Mouse (Mus musculus): ENCODE data around the gene Xpo5.

The Xpo5 gene

DNA sequence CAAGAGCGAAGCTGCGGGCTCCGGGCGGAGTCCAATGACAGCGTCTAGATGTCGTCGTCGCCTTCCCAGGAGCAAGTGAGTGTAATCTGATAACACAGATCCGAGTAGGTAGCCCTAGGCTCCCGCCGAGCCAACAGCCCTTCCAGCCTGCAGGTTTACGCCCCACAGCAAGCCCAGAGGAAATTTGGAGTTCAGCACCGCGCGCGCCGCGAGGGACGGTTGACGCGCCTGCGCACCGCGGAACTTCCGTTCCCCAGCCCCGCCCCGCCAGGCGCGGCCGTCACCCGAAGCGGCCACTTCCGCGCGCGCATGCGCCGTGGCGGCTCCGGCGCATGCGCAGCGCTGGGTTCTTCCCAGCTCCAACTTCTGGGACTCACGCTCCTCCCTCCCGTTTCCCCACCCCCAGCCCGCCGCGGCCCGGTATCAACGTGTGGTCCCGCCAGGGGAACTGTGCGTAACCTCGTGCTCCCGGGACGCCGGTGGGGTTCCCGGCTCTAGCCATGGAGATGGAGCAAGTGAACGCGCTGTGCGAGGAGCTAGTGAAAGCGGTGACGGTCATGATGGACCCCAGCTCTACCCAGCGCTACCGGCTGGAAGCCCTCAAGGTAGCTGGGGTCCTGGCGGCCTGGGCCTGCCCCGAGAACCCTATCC is at the start of gene Xpo5, which contains the start of gene Polh:
TSS of gene Xpo5 (plus strand) at position 362 of the 651 bp plus-strand sequence.
TSS of gene Polh (minus strand) at position 225 of the 651 bp plus-strand sequence.
- peak; percentile 84 to 90 for DNase-seq (ENCODE audit: low spot score in 2 of 2)

DNA sequence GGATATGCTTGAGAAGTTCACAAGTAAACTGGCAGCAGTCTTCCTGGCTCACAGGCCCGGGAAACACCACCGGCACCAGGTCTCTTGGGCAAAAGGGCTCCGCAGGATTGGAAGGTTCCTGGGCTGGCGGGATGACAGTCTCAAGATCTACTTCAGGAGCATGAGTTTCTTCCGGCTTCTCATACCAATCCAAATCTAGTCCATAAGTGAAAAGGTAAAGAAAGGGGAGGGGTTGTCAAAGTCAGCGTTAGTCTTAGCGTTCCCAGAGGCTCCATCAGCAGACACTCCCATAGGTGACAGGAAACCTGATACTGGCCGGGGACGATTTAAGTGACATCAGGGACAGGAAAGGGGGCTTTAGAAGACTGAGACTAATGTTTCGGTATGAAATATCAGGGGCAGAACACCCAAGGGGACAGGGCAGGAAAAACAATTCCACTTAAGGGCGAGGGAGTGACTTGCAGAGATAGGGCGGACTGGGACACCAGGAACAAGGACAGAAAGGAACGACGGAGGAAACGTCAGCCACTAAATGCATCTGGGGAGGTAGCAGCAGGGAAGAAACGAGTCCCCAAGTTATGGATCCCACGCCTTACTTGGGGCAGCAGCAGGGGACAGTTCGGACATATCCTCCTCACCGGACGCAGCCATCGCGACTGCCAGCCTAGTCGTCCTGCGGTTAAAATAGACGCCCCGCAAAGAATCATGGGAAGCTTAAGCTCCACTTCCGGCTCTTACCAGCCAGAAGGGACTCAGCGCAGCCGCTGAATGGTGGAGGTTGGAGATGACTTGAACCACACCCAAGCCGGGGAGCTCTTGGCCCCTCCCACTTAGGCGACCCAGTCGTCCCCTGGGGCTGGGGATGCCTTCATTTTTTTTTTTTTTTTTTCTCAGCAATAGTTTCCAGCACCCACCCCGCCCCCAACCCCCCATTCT is 49.5 kb upstream of the Xpo5 start, which contains the start of gene Mad2l1bp:
TSS of gene Mad2l1bp (minus strand) at position 707 of the 936 bp plus-strand sequence.
- DNase-seq (ENCODE audit: low spot score in 2 of 2) = peak; percentile 80 to 84

DNA sequence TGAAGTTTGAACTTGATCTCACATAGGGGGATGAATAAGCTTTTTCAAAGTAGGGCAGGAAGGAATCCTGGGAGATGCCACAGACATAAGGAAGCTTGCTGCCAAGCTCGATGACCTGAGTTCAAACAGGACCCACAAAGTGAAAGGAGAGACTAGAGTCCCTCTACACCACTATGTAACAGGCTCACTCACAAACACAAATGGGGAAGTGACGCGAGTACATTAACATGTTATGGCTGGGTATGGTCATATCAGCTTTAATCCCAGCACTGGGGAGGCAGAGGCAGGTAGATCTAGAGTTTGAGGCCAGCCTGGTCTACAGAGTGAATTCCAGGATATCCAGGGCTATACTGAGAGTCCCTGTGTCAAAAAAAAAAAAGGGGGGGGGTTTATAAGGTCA is 48.2 kb upstream of the Xpo5 start:
- no peak for DNase-seq (ENCODE audit: low spot score in 2 of 2)

DNA sequence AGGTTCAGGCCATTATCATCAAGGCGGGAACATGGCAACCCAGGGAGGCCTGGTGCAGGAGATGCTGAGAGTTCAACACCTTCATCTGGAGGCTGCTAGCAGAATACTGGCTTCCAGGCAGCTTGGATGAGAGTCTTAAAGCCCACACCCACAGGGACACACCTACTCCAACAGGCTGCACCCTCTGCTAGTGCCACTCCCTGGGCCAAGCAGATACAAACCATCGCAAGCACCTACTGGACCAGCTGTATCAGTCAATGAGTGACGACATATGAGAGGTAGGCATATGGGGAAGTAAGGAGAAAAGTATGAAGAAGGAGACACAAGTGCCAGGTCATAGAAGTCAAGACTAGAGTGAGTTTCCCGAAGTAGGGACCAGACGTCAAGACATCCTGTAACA is 45.9 kb upstream of the Xpo5 start:
- no peak for DNase-seq (ENCODE audit: low spot score in 2 of 2)

DNA sequence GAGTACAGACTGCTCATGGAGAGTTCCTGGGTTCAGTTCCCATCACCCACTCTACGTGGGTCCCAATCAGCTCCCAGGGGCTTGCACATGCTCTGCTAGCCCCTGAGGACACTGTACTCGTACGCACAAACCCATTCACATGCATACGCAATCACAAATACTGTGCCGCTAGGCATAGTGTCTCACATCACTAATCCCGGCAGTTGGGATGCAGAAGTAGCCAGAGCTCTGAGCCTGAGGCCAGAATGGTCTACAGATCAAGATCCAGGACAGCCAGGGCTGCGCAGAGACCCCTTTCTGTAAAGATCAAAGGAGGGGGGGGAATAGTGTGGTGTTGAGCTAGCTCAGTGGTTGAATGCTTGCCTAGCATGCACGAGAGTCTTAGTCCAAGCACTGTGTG is 45.5 kb upstream of the Xpo5 start:
- no peak for DNase-seq (ENCODE audit: low spot score in 2 of 2)

DNA sequence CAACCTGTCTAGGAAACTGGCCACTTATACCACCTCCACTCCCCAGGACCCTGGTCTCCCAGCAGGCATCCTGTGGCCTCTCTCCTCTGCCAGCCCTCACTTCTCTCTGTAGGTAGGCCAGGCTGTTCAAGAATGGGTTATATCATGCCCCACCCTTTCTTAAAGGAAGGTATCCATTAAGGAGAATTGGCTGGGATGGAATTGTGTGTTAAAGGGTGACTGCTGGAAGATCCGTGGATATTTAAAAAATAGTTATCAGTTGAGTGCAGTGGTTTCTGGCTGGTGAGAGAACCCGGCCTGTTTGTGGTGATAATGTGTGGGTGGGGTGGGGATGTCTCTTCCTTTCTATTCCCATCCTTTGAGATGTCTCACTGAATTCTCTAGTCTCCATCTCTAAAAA is 43.3 kb upstream of the Xpo5 start:
- DNase-seq (ENCODE audit: low spot score in 2 of 2) = no peak

DNA sequence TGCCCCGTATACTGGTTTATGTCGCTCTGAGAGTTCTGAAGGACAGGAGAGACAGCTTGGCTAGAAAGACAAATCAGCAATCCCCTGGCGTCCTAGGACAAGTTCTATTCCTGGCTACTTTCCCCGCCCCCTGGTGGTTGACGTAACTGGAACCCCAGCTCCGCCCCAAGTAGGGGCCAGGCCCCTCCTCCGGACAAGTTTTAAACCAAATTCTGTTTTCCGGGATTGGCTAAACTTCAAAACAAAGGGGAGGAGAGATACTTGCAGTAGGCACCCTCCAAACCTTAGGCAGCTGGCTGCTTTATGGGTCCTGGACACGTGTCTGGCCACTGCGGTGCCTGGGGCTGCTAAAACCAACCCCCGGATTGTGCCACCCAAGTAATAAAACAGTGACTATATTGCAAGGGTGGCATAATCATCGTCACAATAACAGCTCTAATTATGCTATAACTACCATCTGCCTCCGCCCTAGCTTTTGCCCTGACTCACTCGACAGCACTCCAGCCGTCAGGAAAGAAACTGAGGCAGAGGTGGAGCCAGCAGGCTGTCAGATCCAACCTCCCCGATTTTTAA is 42.4 kb upstream of the Xpo5 start:
- peak; percentile 79 to 83 for DNase-seq (ENCODE audit: low spot score in 2 of 2)

DNA sequence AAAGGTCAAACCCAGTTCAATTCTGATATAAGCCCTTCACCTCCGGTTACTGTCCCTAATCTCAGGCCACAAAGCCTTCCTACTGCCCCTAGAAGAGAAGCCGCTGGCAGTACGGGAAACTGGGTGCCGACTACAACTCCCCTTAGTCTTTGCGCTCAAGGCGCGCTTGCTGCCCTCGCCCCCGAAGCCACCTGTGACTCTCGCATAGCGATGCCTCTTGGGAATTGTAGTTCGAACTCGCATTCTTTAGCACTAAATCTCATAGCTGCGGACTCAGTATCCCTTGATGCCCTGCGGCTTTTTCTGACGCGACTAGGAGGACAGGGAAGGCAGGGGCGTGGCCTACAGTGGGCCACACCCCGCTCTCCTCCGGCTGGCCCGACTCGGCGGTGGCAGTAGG is 41.9 kb upstream of the Xpo5 start, which contains the start of gene Gtpbp2:
TSS of gene Gtpbp2 (plus strand) at position 347 of the 400 bp plus-strand sequence.
- DNase-seq (ENCODE audit: low spot score in 2 of 2) = peak; percentile 92 to 98

DNA sequence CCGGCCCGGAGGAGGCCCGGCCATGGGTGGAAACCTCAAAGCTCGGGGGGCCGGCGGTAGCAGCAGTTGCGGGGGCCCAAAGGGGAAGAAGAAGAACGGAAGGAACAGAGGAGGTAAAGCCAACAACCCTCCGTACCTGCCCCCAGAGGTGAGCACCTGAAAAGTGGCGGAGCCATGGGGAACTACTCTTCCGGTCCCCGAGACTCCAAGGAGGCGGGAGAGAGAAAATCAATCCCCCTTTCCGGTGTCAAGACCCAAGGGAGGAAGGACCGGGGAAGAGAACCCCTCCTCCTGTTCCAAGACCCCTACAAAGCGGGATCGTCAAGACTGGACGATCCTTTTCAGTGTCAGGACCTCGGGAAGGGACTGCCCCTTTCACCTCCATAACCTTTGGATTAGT is 41.4 kb upstream of the Xpo5 start:
- DNase-seq (ENCODE audit: low spot score in 2 of 2) = no peak

DNA sequence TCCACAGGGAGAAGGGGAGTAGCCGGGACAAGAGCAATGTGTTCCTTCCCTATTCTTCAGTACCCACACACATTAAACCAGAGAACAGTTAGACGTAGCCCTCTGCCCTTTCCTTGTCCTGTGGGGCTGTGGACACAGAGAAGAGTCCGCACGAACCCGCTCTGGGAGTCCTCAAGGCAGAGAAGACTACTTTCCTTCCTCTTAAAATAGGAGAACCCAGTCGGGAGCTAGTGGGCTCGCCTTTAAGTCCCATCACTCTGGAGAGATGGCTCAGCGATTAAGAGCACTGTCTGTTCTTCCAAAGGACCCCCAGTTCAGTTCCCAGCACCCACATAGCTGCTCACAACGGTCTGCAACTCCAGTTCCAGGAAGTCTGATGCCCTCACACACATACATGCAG is 40.9 kb upstream of the Xpo5 start:
- DNase-seq (ENCODE audit: low spot score in 2 of 2) = no peak

DNA sequence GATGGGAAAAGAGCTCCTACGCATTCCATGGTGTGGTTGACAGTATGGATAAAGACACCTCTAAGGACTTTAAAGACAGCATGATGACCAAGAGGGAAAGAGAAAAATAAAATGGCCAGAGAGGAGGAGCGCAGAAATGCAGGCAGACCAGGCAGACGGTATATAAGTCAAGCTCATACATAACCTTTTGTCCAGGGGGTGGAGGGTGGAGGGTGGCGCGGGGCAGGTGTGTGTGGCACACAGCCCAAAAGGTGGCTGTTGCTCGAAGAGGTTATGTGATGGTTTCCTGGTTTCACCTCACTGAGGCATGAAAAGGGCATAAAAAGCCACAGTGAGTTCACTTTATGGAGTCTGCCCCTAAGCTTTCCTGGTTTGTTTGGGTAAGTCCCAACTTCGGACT is 40.0 kb upstream of the Xpo5 start:
- no peak for DNase-seq (ENCODE audit: low spot score in 2 of 2)

DNA sequence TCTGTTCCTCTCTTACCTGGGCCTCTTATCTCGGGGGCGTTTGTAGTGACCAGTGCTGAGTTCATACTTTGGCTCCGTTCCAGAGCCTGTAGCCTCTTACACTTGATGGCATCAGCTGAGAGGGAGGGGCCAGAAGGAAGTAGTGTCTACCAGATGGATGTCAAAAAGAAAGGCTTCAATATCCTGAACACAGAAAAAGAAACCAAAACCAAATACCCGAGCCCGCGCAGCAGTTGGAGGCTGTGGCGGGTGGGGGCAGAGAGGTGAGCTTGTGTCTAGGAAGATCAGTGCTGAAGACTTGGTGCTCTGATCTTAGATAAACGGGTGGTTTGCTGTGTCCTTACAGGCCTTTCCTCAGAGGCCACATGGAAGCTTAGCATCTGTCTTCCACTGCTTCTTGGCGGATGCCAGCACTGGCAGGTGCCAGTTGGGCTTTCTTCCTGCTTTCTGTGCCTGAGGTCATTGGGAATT is 39.6 kb upstream of the Xpo5 start:
- no peak for DNase-seq (ENCODE audit: low spot score in 2 of 2)

DNA sequence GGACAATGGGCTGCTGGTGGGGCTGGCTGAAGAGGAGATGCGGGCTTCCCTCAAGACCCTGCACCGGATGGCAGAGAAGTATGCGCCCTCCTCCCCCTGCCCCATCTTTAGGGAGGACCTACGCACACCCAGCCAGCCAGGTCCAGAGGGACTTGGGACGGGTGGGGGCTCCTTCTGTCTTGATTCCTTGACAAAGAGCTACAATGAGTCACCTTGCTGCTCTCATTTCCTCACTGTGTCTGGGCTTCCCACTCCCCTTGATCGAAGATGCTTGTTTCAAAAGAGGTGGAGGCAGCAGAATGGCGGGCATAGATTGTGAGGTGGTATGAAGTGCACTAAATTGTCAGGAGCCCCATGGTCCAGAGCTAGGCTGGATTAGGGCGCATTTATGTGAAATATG is 38.3 kb upstream of the Xpo5 start:
- no peak for DNase-seq (ENCODE audit: low spot score in 2 of 2)

DNA sequence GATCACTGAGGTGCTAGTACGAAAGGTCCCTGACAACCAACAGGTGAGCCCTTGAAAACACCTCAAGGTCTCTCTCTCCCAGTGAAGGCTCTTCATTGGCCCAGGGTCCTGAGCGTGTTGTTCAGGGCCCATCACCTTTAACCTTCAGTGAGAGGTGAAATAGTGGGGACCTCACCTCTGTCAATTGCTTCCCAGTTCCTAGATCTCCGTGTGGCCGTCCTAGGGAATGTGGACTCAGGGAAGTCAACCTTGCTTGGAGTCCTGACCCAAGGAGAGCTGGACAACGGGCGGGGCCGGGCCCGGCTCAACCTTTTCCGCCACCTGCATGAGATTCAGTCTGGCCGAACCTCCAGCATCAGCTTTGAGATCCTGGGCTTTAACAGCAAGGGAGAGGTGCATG is 37.8 kb upstream of the Xpo5 start:
- no peak for DNase-seq (ENCODE audit: low spot score in 2 of 2)

DNA sequence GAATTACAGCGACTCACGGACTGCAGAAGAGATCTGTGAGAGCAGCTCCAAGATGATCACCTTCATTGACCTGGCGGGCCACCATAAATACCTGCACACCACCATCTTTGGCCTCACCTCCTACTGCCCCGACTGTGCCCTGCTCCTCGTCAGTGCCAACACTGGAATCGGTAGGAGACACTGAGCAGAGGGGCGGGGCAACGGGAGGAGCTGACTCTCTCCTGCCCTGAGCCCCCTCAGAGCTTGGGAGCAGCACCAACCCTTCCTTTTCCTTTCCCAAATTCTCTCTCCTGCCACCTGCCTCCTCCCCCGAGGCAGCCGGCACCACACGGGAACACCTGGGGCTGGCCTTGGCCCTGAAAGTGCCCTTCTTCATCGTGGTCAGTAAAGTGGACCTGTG is 37.1 kb upstream of the Xpo5 start:
- no peak for DNase-seq (ENCODE audit: low spot score in 2 of 2)

DNA sequence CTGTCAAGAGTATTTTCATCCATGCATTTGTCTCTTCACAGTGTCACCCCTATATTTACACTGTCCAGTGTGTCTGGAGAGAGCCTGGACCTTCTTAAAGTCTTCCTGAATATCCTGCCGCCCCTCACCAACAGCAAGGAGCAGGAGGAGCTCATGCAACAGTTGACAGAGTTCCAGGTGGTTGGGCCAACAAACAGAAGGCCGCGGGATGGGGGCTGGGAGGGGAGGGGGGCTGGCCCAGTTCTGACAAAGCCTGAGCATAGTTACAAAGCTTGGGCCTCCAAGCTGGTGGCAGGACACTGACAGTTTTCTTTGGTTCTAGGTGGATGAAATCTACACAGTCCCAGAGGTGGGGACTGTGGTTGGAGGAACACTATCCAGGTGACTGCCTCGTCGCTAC is 36.3 kb upstream of the Xpo5 start:
- no peak for DNase-seq (ENCODE audit: low spot score in 2 of 2)

DNA sequence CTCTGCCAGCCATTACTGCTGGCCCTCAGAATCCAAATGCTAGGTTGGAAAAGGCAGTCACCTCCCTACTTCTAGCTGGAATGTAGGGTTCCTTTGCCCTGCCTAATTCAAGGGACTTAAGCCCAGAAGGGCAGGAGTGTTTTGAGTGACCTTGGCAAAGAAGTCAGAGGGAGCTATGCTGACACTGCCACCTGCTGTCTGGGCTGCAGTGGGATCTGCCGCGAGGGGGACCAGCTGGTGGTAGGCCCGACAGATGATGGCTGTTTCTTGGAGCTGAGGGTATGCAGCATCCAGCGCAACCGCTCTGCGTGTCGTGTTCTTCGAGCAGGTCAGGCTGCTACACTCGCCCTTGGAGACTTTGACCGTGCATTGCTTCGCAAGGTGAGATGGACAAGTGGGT is 35.6 kb upstream of the Xpo5 start:
- no peak for DNase-seq (ENCODE audit: low spot score in 2 of 2)

DNA sequence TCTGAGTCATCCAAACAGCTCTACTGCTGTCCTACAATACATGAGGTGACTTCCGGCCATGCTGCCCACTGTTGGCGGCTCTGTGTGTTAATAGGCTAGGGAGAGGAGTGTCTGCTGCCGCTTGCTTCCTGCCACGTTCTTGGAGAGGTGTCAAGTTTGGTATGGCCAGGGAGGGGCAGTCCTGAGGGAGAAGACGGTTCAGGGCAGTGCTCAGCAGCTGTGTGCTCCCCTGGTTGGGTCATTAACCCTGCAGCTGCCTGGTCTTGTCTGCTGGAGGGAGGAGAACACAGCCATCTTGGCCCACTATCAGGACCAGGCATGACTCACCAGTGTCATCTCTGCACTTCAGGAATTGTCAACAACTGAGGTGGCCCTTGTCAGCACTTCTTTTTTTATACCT is 34.3 kb upstream of the Xpo5 start:
- no peak for DNase-seq (ENCODE audit: low spot score in 2 of 2)

DNA sequence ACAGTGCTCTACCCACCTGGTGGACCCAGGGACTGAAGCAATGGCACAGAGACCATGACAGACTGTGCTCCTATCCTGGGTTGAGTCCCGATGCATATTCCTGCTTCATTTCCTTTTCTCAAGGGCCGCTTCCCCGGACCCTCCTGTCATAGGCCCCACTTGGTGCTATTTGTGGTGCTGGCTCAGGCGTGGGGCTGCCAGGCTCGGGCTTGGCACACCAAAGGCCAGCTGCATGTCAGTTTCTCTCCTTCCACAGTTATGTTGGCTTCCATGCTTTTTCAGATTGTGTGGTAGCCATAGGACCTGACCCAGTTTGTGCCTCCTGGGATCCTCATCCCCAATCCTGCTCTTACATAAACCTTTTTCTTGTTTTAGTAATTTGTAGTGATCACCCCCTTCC is 33.8 kb upstream of the Xpo5 start:
- DNase-seq (ENCODE audit: low spot score in 2 of 2) = no peak

DNA sequence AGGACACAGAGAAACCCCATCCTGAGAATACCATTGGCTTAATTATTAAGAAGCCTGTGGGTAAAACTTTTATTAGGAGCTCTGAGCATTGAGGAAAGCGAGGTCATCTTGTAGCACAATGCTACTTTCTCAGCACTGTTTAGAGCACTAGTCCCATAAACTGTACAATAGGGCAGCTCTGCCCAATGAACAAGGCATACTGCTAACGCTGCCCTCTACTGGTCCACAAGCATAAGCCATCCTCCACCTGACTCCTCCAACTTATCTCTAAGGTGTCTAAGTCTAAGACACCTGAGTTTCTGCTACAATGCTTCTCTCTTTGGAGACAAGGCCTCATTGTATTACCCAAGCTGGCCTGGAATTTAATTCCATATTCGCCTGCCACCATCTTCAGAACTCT is 32.0 kb upstream of the Xpo5 start:
- DNase-seq (ENCODE audit: low spot score in 2 of 2) = no peak

DNA sequence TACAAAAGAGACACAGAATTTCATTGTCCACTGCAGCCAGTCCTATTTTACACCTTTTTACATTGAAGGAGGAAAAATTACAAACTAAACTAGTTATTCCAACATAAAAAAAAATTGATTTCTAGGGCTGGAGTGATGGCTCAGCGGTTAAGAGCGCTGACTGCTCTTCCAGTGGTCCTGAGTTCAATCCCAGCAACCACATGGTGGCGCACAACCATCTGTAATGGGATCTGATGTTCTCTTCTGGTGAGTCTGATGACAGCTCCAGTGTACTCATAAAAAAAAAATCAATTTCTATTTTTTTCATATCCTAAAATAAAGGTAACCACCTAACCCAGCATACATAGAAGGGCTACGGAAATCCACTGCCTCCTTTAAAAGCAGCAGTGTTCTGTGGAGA is 20.3 kb upstream of the Xpo5 start:
- DNase-seq (ENCODE audit: low spot score in 2 of 2) = no peak

DNA sequence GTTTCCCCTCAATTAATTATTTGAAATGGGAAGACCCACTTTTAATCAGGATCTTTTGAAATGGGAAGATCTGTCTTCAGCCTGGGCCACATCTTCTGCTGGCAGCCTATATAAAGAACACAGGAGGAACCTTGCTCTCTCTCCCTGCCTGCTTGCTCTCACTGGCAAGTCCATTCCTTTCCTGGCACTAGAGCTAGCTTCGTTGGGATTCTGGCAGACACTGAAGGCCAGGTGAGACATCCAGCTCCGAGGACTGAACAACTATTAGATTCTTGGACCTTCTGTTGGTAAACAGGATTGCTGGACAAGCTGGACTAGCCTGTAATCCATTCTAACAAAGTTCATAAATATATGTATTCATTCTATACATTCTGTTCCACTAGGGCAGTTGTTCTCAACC is 13.8 kb upstream of the Xpo5 start:
- no peak for DNase-seq (ENCODE audit: low spot score in 2 of 2)

DNA sequence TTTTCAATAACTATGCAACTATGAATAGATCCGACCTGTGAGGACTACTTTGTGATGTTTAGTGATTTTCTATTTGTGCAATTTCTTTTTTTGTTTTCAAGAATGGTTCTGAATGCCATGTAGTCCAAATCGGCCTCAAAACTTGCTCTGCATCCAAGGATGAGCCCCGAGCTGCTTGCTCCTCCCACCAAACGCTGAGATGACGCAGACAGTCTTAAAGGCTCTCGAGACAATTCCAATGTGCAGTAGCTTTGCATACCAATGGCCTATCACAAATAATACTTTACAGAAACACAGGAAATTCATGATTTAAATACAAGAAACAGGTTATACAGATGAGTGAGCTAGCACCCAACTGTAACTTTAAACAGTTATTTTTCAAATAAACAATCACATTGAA is 1.4 kb upstream of the Xpo5 start:
- DNase-seq (ENCODE audit: low spot score in 2 of 2) = no peak
